Mouse (Mus musculus): ENCODE results near the gene Crybg2.
A peak's percentile ranks its signal among the peaks of the same experiment; 100 is the strongest.

The Crybg2 gene

GRCm38 (mm10) chr4:134094923-134095547, 34.4 kb downstream of the Crybg2 start, which contains the start of gene Cd52:
Cd52 (minus strand) TSS chr4:134095082.
- no peak for DNase-seq (ENCODE audit: low spot score)

DNA sequence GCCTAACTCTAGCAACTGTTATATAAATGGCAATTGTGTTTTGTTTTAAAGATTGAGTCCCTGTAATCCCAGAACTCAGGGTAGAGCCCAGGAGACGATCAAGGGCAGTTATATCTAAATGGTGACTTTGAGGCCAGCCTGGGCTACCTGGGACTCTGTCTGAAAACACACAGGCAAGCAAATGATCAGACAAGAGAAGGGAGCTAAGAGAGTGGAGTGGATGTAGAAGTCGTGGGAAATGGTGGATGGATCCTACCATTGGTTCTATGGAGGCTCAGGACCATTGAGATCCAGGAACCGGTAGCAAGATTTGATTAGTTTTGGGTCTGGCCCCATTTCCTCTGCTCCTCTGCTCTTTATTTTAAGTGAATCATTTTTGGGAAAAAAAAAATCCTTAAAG, 35.5 kb downstream of the Crybg2 start:
- DNase-seq (ENCODE audit: low spot score), result no peak

GRCm38 (mm10) chr4:134097015-134097608, 36.5 kb downstream of the Crybg2 start:
- no peak for DNase-seq (ENCODE audit: low spot score)

DNA sequence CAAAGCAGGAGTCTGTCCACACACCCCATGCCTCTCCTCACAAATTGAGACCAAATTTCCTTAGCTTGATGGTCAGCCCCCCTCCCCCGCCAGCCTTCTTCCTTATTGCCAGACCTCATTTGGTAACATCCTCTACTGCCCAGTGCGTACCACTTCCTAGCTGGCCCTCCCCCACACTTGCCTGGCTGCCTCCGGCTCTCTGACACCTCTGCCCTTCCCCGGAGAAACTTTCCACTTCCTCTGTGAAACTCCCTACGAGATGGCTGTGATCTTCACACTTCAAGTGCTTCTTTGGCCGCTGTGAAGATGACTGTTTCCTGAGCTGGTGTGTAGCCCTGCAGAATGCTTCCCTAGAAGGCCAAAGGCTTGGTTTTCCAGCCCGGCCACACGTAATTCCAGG, 38.0 kb downstream of the Crybg2 start:
- no peak for DNase-seq (ENCODE audit: low spot score)

DNA sequence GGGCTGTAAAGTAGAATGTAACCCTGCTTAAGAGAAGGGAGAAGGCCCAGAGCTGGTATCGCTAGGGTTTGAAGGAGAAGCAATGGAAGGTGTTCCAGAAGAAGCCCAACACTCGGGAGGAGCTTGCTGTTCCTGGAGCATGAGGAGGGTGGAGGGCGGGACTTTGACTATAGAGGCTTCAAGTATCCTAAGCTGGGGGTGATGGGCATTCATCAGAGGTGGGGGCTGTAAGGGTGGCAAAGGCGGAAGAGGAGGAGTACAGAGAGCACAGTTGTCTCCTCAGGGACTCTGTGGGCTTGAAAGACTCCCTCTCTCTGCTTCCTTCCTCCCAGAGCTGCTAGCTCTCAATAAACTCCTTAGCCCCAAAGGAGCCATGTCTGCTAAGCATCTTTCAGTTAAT, 39.6 kb downstream of the Crybg2 start:
- no peak for DNase-seq (ENCODE audit: low spot score)

DNA sequence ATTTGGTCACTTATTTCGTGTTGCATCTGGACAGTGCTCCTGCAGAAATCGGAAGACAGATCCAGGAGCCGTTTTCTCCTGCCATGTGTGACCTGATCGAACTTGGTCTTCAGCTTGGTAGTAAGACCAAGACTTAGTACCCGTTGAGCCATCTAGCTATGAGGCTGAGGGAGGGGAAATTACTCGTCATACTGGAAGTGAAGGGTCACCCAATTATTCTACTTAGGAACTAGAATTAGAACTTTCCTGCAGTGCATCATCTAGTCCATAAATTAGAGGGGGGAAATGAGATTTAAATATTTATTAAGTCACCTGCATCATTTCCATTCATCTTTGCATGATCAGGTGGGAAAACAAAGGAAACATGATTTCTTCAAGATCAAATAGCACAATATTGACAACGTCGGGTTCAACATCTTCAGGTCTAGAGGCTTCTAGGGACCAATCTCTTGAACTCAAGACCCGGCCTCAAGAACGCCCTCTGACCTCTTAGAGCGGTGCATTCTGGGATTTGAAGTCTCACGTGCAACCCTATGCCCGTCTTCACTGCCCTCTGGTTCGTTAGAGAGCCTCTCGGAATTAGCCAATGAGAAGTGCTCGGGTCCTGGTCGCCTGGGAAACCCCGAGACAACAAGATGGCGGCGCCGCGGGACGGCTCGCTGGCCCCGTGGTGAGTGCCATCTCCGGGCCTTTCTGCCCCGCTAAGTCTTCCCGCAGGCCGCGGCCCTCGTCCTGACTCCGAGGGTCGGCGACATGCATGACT, 41.5 kb downstream of the Crybg2 start, which contains the start of gene Ubxn11:
Gene Ubxn11, plus strand, starts transcription at position 592 of the 763 bp plus-strand sequence.
- peak; percentile 92 for DNase-seq (ENCODE audit: low spot score)

DNA sequence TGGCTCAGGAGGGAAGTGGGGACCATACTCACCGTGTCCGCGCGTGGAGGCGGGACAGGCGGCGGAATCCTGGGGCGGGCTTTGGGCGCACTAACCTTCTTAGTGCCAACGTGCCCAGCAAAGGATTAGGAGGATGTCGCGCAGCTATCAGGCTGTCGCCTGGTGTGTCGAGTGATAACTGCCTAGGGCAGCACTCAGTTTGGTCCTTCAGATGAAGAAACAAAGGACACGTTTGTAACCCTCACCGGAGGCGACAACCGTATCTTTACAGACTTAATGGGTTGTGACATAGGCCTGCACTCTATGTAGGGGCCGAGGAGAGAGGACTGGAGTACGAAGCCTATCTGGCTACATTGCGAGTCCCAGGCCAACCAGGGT, 42.1 kb downstream of the Crybg2 start:
- DNase-seq (ENCODE audit: low spot score), result no peak

GRCm38 (mm10) chr4:134106105-134106504, 45.5 kb downstream of the Crybg2 start:
- DNase-seq (ENCODE audit: low spot score), result no peak

DNA sequence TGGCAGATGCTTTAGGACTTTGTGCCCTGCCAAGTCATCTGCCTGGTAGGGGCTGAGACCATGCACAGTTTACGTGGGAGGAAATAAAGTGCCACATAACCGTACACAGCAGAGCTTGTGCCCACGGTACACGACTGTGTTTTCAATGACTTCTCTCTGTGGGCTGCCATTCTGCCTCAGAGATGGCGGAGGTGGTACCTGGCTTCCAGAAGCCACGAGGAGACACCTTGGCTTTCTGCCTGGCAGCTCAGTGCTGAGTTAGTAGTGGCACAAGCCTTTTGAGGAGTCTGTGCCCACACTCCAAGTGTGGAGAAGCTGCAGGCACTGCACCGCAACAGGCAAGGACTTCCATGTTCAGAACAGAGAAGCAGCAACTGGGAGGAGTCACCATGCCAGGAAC, 47.1 kb downstream of the Crybg2 start:
- DNase-seq (ENCODE audit: low spot score), result no peak

DNA sequence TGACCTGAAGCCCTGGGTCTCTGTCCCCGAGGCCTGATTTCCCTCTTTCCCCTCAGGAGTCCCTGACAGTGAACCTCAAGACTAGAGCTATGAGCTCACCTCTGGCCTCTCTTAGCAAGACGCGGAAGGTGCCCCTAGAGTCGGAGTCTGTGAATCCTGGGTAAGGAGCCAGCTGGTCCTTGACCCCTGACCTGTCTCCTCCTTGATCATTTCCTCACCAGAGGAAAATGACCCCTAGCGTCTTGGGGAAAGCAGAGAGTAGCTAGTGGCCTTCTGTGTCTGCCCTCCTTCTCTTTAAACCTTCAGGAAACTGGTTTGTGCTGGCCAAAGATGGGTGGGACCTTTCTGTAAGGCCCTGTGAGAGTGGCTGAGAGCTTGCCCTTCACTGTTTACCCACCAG, 47.6 kb downstream of the Crybg2 start:
- no peak for DNase-seq (ENCODE audit: low spot score)

- DNase-seq (ENCODE audit: low spot score), result no peak
Observed at GRCm38 (mm10) chr4:134110653-134111052, 50.0 kb downstream of the Crybg2 start.

- no peak for DNase-seq (ENCODE audit: low spot score)
Observed at GRCm38 (mm10) chr4:134112403-134112802, 51.8 kb downstream of the Crybg2 start.

DNA sequence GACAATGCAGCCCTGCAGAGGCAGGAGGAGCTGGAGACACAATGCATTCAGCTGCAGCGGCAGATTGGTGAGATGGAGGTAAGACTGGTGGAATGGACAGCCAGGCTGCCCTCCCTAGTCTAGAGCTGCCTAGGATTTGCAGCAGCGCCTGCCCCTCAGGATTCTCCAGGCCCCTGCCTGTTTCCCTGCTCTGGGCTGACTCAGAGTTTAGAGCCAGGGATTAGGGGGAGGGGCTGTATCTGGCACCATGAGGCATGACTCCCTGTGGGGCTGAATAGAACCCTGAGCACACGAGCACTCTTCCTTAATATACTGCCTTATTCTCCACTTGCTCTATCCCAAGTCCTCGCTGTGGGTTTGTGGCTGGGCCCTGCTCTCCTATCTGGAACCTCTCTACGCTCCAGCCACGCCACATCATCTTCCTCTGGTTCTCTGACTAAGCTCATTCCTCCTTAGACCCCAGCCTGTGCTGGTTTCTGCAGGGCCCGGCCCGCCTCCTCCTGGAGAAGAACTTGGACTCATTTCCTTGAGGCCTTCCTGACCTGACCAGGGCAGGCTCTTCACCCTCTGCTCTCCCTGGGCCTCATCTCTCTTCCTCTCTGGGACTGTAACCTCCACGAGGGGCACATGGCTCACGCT, 52.9 kb downstream of the Crybg2 start:
- peak; percentile 31 for DNase-seq (ENCODE audit: low spot score)

DNA sequence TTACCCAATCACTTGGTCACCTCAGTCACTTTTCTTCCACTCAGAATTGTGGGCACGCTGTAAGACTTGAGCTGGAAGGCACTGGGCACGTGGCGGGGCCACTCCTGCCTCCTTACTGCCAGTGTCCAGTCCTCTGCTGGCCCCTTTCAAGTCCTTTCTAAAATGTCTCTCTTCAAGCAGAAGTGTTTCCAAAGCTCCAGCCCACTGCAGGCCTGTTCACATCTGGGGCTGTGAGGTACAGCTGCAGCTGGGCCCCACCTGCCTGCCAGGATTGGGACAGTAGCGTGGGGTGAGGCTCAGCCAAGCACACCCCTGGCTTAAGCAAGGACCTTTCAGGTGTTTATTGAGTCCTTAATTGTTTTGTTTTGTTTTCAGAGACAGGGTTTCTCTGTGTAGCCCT, 53.4 kb downstream of the Crybg2 start:
- no peak for DNase-seq (ENCODE audit: low spot score)

GRCm38 (mm10) chr4:134115215-134116144, 54.9 kb downstream of the Crybg2 start:
- no peak for DNase-seq (ENCODE audit: low spot score)

GRCm38 (mm10) chr4:134116501-134116900, 55.9 kb downstream of the Crybg2 start:
- DNase-seq (ENCODE audit: low spot score), result no peak

GRCm38 (mm10) chr4:134117012-134117411, 56.4 kb downstream of the Crybg2 start:
- no peak for DNase-seq (ENCODE audit: low spot score)

DNA sequence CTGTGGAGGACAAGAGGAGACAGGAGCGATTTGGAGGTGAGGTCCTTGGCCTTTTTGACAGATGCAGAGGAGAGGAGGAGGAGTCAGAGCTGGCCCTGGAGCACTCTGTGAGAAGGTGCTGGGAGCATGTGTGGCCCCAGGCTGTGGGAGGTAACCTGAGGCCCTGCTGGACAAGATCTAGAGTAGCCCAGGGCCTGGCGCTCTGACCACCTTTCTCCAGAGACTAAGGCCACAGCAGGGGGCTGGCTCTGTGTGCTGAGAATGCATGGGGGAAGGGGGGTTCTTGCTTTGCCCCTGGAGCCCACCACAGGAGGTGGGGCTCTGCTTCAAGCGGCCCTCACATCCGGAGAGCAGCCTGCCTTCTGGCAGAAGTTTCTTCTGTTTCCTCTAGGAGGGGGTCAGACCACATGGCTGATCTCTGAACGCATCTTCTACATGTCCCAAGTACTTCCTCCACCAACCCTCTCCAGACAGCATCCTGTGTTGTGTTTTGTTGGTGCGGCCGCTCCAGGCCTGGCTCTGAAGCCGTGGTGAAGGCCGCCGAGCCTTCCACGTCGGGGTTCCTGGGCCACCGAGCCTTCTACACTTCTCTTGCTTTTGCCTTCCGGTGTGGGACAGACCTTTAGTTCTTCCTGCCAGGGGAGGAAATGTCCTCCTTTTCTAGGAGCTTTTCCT, 57.6 kb downstream of the Crybg2 start:
- no peak for DNase-seq (ENCODE audit: low spot score)

GRCm38 (mm10) chr4:134119042-134119441, 58.4 kb downstream of the Crybg2 start:
- DNase-seq (ENCODE audit: low spot score), result no peak

DNA sequence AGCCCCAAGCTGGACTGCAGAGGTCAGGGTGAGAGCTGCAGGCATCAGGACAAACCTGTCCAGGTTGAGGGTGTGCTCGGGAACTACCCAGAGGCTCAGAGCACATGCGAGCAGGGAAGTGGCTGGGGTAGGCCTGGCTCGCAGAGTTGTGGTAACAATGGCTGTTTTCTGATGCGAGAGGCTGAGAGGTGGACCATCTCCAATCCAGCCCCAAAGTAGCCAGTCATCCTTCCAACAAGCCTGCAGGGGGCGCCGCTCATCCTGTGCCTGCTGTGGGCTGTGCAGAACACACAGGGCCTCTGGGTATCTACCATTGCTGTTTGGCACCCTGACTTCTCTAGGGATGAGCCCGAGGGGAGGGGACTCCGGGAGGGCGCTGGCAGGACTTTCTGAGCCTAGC, 59.0 kb downstream of the Crybg2 start:
- DNase-seq (ENCODE audit: low spot score), result peak; percentile 65

DNA sequence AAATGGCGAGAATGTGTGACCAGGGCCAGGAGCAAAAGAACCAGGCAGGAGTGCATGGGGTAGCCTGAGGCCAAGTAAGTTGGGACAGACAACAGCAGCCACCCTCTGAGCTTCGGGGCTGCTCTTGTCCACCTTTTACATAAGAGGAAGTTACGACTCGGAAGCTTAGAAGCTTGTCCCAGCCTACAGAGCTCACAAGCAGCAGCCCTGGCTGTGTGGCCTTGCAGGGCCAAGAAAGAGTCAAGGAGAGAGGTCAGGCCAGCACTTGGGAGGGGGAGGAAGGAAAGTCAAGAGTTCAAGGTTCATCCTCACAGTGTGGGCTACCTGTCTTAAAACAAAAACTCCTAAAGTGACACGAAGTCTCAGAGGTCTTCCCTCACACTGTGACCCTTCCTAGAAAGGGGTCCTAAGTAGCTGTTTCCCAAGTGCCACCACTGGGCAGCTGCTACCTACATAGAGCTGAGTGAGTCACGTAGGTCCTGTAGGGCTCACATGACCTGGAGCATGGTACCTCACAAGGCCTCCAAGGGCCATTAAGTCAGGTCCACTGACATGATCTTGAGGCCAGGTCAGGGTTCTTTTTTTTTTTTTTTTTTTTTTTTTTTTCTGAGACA, 59.7 kb downstream of the Crybg2 start:
- DNase-seq (ENCODE audit: low spot score), result no peak
